Comparison of ENCODE assay signal across 16 mouse cellular contexts in genomic region chr6:8691199-8691975, GRCm38 (mm10).
DNase-seq lines count a peak whose midpoint lies in the region; ATAC-seq and TF ChIP-seq lines count a peak whose summit lies in the region.
"Had no signal": no experiment of that assay in that cellular context is flagged by ENCODE, and none has a peak within 500 bp of the region (broad histone marks: within the 10 kb centered on the region; RNA-seq: fewer than 3 reads in every experiment).

No protein-coding gene starts in this region.

- no peak overlapping the region for H3K9ac ChIP-seq in liver, embryonic 15.5 days
- no peak overlapping the region for H3K9ac ChIP-seq in liver, embryonic 12.5 days
- H3K9ac ChIP-seq: embryonic facial prominence, embryonic 13.5 days; intestine, embryonic 15.5 days; neural tube, embryonic 13.5 days had no signal

- WGBS in liver, embryonic 15.5 days (ENCODE audit: insufficient replicate concordance), result 48% methylated on average over 2 of the region's 2 CpGs
- 44% methylated on average over 2 of the region's 2 CpGs for WGBS in liver, embryonic 12.5 days (ENCODE audit: insufficient replicate concordance)
- WGBS in cerebellum, adult 2 months, result 68% methylated on average over 2 of the region's 2 CpGs

- H3K36me3 ChIP-seq in liver, embryonic 15.5 days (replicated peaks), result no peaks in the 10 kb centered on the region
- H3K36me3 ChIP-seq in liver, embryonic 12.5 days, result no peaks in the 10 kb centered on the region
- H3K36me3 ChIP-seq: embryonic facial prominence, embryonic 13.5 days; intestine, embryonic 15.5 days; neural tube, embryonic 13.5 days had no signal

- no peak for TF ChIP-seq CTCF in cerebellum, adult 2 months (IDR thresholded peaks at IDR 0.05; ENCODE audit: borderline replicate concordance, insufficient read depth, low read depth, low read length)

- H3K27me3 ChIP-seq in liver, embryonic 15.5 days, result no peaks in the 10 kb centered on the region
- H3K27me3 ChIP-seq in liver, embryonic 12.5 days (replicated peaks), result no peaks in the 10 kb centered on the region
- H3K27me3 ChIP-seq in cerebellum, adult 2 months (ENCODE audit: control insufficient read depth, insufficient read depth, low read length), result no peaks in the 10 kb centered on the region
- H3K27me3 ChIP-seq: embryonic facial prominence, embryonic 13.5 days; intestine, embryonic 15.5 days; neural tube, embryonic 13.5 days had no signal

- ATAC-seq in liver, embryonic 15.5 days (ENCODE audit: insufficient read depth), result 0 out of 2 replicates have a peak, but pooled peaks have one; percentile 25
- ATAC-seq in liver, embryonic 12.5 days, result no peak
- ATAC-seq in CD4-positive, CD25-positive, alpha-beta regulatory T cell, adult 4 months, result peak; percentile 68
- peak; percentile 84 for ATAC-seq in granulocyte monocyte progenitor cell, adult 5-6 weeks (replicated peaks; ENCODE audit: poor library complexity, severe bottlenecking)
- ATAC-seq in megakaryocyte-erythroid progenitor cell, adult 5-6 weeks (replicated peaks; ENCODE audit: low FRiP score, low TSS enrichment, poor library complexity, severe bottlenecking), result peak; percentile 22; the same call in 1 of the 2 replicates
- ATAC-seq: intestine, embryonic 15.5 days had no signal

- no peak overlapping the region for H3K4me3 ChIP-seq in liver, embryonic 15.5 days (replicated peaks)
- H3K4me3 ChIP-seq in liver, embryonic 12.5 days, result no peak overlapping the region
- H3K4me3 ChIP-seq in cerebellum, adult 2 months (replicated peaks; ENCODE audit: insufficient read depth, low read depth, low read length), result no peak overlapping the region
- H3K4me3 ChIP-seq: embryonic facial prominence, embryonic 13.5 days; intestine, embryonic 15.5 days; neural tube, embryonic 13.5 days had no signal

- no peak for DNase-seq in layer of hippocampus, postnatal 10 days (ENCODE audit: low spot score in 2 of 2)
- DNase-seq in cerebellum, adult 2 months, result no peak
- no peak for DNase-seq in frontal cortex, postnatal 36 days (ENCODE audit: low spot score in 2 of 2)
- DNase-seq: adrenal gland, postnatal 10 days; cerebellum, postnatal 14 days; heart, postnatal 36 days; kidney, postnatal 10 days; thymus, postnatal 14 days had no signal

- no peak overlapping the region for H3K27ac ChIP-seq in liver, embryonic 15.5 days (replicated peaks)
- H3K27ac ChIP-seq in liver, embryonic 12.5 days, result no peak overlapping the region
- no peak overlapping the region for H3K27ac ChIP-seq in cerebellum, adult 2 months (ENCODE audit: insufficient read depth, low read length)
- H3K27ac ChIP-seq: embryonic facial prominence, embryonic 13.5 days; intestine, embryonic 15.5 days; neural tube, embryonic 13.5 days had no signal

- H3K4me2 ChIP-seq in liver, embryonic 15.5 days, result no peak overlapping the region
- H3K4me2 ChIP-seq in liver, embryonic 12.5 days, result no peak overlapping the region
- H3K4me2 ChIP-seq: embryonic facial prominence, embryonic 13.5 days; intestine, embryonic 15.5 days; neural tube, embryonic 13.5 days had no signal

- 0 out of 2 replicates have a peak, but pooled peaks cover 3% of the 10 kb centered on the region for H3K4me1 ChIP-seq in liver, embryonic 15.5 days (replicated peaks)
- H3K4me1 ChIP-seq in liver, embryonic 12.5 days, result no peaks in the 10 kb centered on the region
- no peaks in the 10 kb centered on the region; the same call in 1 of the 2 replicates for H3K4me1 ChIP-seq in cerebellum, adult 2 months (ENCODE audit: control insufficient read depth, insufficient read depth, low read length)

- H3K9me3 ChIP-seq in liver, embryonic 15.5 days (replicated peaks), result no peaks in the 10 kb centered on the region
- H3K9me3 ChIP-seq in liver, embryonic 12.5 days (replicated peaks), result no peaks in the 10 kb centered on the region
- H3K9me3 ChIP-seq: embryonic facial prominence, embryonic 13.5 days; intestine, embryonic 15.5 days; neural tube, embryonic 13.5 days had no signal

- no peak for TF ChIP-seq POLR2A in cerebellum, adult 2 months (IDR thresholded peaks at IDR 0.05; ENCODE audit: borderline replicate concordance, insufficient read depth, low read length)
